ENCODE assay signal across 7 mouse cellular contexts in the genomic region with DNA sequence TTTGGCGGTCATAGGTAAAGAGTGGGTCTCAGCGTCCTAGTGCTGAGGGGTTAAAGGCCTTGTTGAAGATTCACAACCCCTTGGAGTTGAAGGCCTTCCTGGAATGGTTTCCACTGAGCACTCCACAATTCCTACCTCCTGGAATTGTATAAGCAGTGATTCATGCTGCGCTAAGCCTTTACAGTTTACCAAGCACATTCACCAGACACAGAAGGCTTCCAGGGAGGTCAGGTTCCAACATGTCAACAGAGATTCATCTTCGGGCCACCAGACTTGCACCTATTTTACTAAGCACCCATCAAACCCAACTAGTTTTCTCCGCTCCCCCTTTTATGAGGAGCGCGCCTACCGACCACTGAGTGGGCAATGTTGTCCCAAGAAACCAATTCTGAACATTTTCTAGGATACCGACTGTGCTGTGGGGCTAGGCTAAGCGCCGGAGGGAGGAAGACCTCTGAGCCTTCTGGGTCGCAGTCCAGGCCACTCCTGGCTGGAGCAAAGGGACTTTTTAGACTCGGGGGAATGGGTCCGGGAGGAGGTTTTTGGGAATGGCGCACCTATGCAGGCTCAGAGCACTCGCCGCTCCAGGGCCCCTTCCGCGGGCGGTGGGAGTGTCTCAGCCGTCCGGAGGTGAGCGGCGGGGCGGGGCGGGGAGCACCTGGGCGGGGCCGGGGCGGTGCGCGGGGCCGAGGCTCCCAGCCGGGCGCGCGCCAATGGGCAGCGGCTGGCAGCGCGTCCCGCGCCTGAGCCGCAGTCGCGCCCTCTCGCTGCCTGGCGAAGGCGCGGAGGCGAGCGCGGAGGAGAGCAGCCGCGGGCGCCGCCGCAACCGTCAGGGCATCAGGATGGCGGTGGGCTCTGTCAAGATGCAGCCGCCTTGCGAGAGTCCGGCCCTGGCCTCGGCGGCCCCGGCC. TPM values are rescaled to one million over a fixed set of nuclear protein-coding genes. Genes with fewer than 3 reads are reported as not detected.
DNase-seq lines count a peak whose midpoint lies in the region; ATAC-seq and TF ChIP-seq lines count a peak whose summit lies in the region.

No protein-coding gene starts in this region.

- TF ChIP-seq CTCF in Patski (IDR thresholded peaks at IDR 0.05), result no peak

- POLR2A ChIA-PET in Patski (lab: Charles Lee), result no interaction called here

- peak overlapping the region; percentile 75 for H3K9ac ChIP-seq in embryonic facial prominence, embryonic 13.5 days

- in situ Hi-C loops in Patski (cut with MboI; ENCODE audit: low pct_unique_long_range_greater_than_20kb), result no loop called here

- H3K4me2 ChIP-seq in embryonic facial prominence, embryonic 13.5 days, result peak overlapping the region; percentile 98

- H3K27ac ChIP-seq in embryonic facial prominence, embryonic 13.5 days, result no peak overlapping the region

- ATAC-seq in Patski, result peak; percentile 35
- ATAC-seq in embryonic facial prominence, embryonic 13.5 days (ENCODE audit: insufficient number of reproducible peaks, insufficient read depth, low FRiP score, low TSS enrichment, low read depth), result peak; percentile 78

- peaks cover 23% of the 10 kb centered on the region for H3K27me3 ChIP-seq in Patski
- H3K27me3 ChIP-seq in embryonic facial prominence, embryonic 13.5 days, result peaks cover 40% of the 10 kb centered on the region

- WGBS in embryonic facial prominence, embryonic 13.5 days, result 4% methylated on average over 55 of the region's 64 CpGs

- peak; percentile 64 for DNase-seq in CD4-positive, CD25-positive, alpha-beta regulatory T cell, adult 2 months (ENCODE audit: low read depth, low spot score)
- DNase-seq in Patski (ENCODE audit: low read depth, low spot score), result no peak
- peak; percentile 2 for DNase-seq in heart, postnatal 25 days (ENCODE audit: low spot score)
- peak; percentile 17 to 41 for DNase-seq in layer of hippocampus, postnatal 25 days (ENCODE audit: extremely low spot score in 1 of 2, low spot score in 1 of 2)
- DNase-seq in lung, postnatal 36 days, result peak; percentile 60
- peak; percentile 36 to 59 for DNase-seq in spleen, adult 18-20 months

- CTCF ChIA-PET in Patski (lab: Charles Lee), result no interaction called here

- H3K4me1 ChIP-seq in embryonic facial prominence, embryonic 13.5 days, result peaks cover 15% of the 10 kb centered on the region

- H3K4me3 ChIP-seq in embryonic facial prominence, embryonic 13.5 days, result peak overlapping the region; percentile 69

- H3K9me3 ChIP-seq in embryonic facial prominence, embryonic 13.5 days, result no peaks in the 10 kb centered on the region

- no peaks in the 10 kb centered on the region for H3K36me3 ChIP-seq in embryonic facial prominence, embryonic 13.5 days

- intact Hi-C loops in heart, postnatal 25 days (cut with DNase I), result loop anchor here (5.0 kb wide), 3 partner anchors 34 to 106 kb away; no protein-coding TSS in a partner anchor

RNA-seq across cellular contexts. Expression of a gene that starts 17.2 kb away (rescaled TPM):
- polyA plus RNA-seq in Patski (2021), result 2.1 TPM
- 9.0 and 9.9 TPM in 2 replicates for polyA plus RNA-seq in embryonic facial prominence, embryonic 13.5 days (2015; fragmentation: Nextera tagmentation; extraction: Ambion mirVana)
- total RNA-seq in heart, postnatal 25 days (2021), result 10 to 100 TPM; 31.7 to 37.9 TPM
- 100 to 1,000 TPM; 167 to 174 TPM for total RNA-seq in layer of hippocampus, postnatal 25 days (2021)

Comparison
In these comparisons a context has a peak if more than half of its experiments do, and no peak if none do; other contexts are left out.
1. RNA of a gene that starts 17.2 kb away (total RNA-seq): 167 to 174 TPM in layer of hippocampus, postnatal 25 days; 31.7 to 37.9 TPM in heart, postnatal 25 days; every median in the first group is over 4 times any median in the second.